Comparison of ENCODE assay signal across 8 mouse cellular contexts in genomic region chr14:31933841-31934271, GRCm38 (mm10).
DNase-seq lines count a peak whose midpoint lies in the region; ATAC-seq and TF ChIP-seq lines count a peak whose summit lies in the region.

No protein-coding gene starts in this region.

- TF ChIP-seq CTCF in heart, postnatal 0 days (IDR thresholded peaks at IDR 0.05; ENCODE audit: low read depth): no peak

- H3K4me1 ChIP-seq in megakaryocyte, embryonic 14.5 days: peaks cover 21% of the 10 kb centered on the region
- no peaks in the 10 kb centered on the region; the same call in 1 of the 2 replicates for H3K4me1 ChIP-seq in embryonic facial prominence, embryonic 11.5 days (ENCODE audit: control insufficient read depth, insufficient read depth, low read length)
- peaks cover 38% of the 10 kb centered on the region for H3K4me1 ChIP-seq in heart, postnatal 0 days (ENCODE audit: control insufficient read depth, insufficient read depth)

- WGBS in embryonic facial prominence, embryonic 11.5 days: 1% methylated on average over 13 of the region's 13 CpGs
- WGBS in heart, postnatal 0 days: 5% methylated on average over 11 of the region's 13 CpGs

- no peak for ATAC-seq in megakaryocyte, adult 5-6 weeks (ENCODE audit: poor library complexity, severe bottlenecking)
- ATAC-seq in embryonic facial prominence, embryonic 11.5 days (replicated peaks; ENCODE audit: insufficient number of reproducible peaks, low FRiP score, low TSS enrichment, low read depth): peak; percentile 92
- peak; percentile 39 for ATAC-seq in heart, postnatal 0 days (ENCODE audit: insufficient read depth, low read depth)

- peak overlapping the region; percentile 67 for H3K4me2 ChIP-seq in embryonic facial prominence, embryonic 11.5 days (ENCODE audit: low read depth, low read length)
- H3K4me2 ChIP-seq in heart, postnatal 0 days (ENCODE audit: low read depth, low read length): peak overlapping the region; percentile 63

- H3K27ac ChIP-seq in embryonic facial prominence, embryonic 11.5 days (replicated peaks; ENCODE audit: low read depth, low read length): peak overlapping the region; percentile 54
- peak overlapping the region; percentile 77 for H3K27ac ChIP-seq in heart, postnatal 0 days (ENCODE audit: low read depth)

- peak overlapping the region; percentile 81 for H3K4me3 ChIP-seq in megakaryocyte, embryonic 14.5 days (replicated peaks)
- H3K4me3 ChIP-seq in embryonic facial prominence, embryonic 11.5 days (ENCODE audit: low read depth, low read length): peak overlapping the region; percentile 35
- H3K4me3 ChIP-seq in heart, postnatal 0 days (ENCODE audit: low read depth, low read length): peak overlapping the region; percentile 30

- H3K9ac ChIP-seq in embryonic facial prominence, embryonic 11.5 days (replicated peaks; ENCODE audit: low read length): peak overlapping the region; percentile 59
- H3K9ac ChIP-seq in heart, postnatal 0 days (replicated peaks; ENCODE audit: low read depth, low read length): peak overlapping the region; percentile 28; the same call in 1 of the 2 replicates

- peaks cover 15% of the 10 kb centered on the region for H3K27me3 ChIP-seq in megakaryocyte, embryonic 14.5 days (replicated peaks)
- H3K27me3 ChIP-seq in embryonic facial prominence, embryonic 11.5 days (ENCODE audit: control insufficient read depth, insufficient read depth, low read length): no peaks in the 10 kb centered on the region
- H3K27me3 ChIP-seq in heart, postnatal 0 days (ENCODE audit: control insufficient read depth, insufficient read depth, low read length): no peaks in the 10 kb centered on the region

- peak; percentile 79 for DNase-seq in embryonic facial prominence, embryonic 11.5 days (ENCODE audit: low spot score)
- DNase-seq in heart, postnatal 0 days (ENCODE audit: low spot score): no peak
- DNase-seq in layer of hippocampus, postnatal 14 days (ENCODE audit: low spot score in 2 of 2): peak; percentile 74 to 79
- DNase-seq in lung, postnatal 14 days: peak; percentile 17
- peak; percentile 47 to 52 for DNase-seq in right cerebral cortex, postnatal 36 days (ENCODE audit: low spot score in 2 of 2)
- no peak for DNase-seq in adrenal gland, postnatal 4 days (ENCODE audit: low spot score in 2 of 2)

- TF ChIP-seq EP300 in heart, postnatal 0 days (IDR thresholded peaks at IDR 0.05; ENCODE audit: low read depth): no peak

- no peaks in the 10 kb centered on the region for H3K36me3 ChIP-seq in megakaryocyte, embryonic 14.5 days (replicated peaks; ENCODE audit: low read length)
- H3K36me3 ChIP-seq in embryonic facial prominence, embryonic 11.5 days (replicated peaks; ENCODE audit: control insufficient read depth, insufficient read depth, low read depth, low read length): no peaks in the 10 kb centered on the region
- no peaks in the 10 kb centered on the region for H3K36me3 ChIP-seq in heart, postnatal 0 days (replicated peaks; ENCODE audit: control insufficient read depth, insufficient read depth, low read length)

- no peaks in the 10 kb centered on the region for H3K9me3 ChIP-seq in megakaryocyte, embryonic 14.5 days
- H3K9me3 ChIP-seq in embryonic facial prominence, embryonic 11.5 days (replicated peaks; ENCODE audit: control insufficient read depth, low read length): no peaks in the 10 kb centered on the region
- no peaks in the 10 kb centered on the region for H3K9me3 ChIP-seq in heart, postnatal 0 days (replicated peaks; ENCODE audit: control insufficient read depth, low read length)

Comparison
In these comparisons a context has a peak if more than half of its experiments do, and no peak if none do; other contexts are left out.
1. H3K4me3 ChIP-seq: peak in every context shown above with its lines; median percentile 81 in megakaryocyte, embryonic 14.5 days; 35 in embryonic facial prominence, embryonic 11.5 days; 30 in heart, postnatal 0 days.
2. DNase-seq: peak in embryonic facial prominence, embryonic 11.5 days (single experiment), layer of hippocampus, postnatal 14 days (2 of 2), lung, postnatal 14 days (single experiment) and right cerebral cortex, postnatal 36 days (2 of 2); none in heart, postnatal 0 days (single experiment) and adrenal gland, postnatal 4 days (0 of 2).